Mouse (Mus musculus): ENCODE measurements around the gene Tnfaip3.

Tnfaip3 gene

DNA sequence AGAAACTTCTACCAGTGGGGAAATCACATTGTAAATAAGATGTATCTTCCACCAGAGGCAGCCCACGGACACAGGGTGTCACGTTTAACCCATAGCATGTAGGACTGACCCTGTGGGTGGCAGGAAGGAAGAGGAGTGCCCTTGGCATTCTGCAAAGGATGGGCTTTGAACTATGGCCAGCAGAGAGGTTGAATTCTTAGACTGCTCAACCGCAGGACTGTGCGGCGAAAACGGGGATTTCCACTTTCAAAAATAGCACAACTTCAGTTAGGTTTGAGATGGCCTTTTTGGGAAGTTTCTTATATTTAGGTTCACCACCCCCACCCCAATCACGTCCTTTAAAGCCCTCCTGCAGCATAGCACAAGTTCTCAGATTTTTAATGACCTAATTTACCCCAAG, 50.6 kb downstream of the Tnfaip3 start:
- peak in 1 of 2 experiments; percentile 12 for DNase-seq

DNA sequence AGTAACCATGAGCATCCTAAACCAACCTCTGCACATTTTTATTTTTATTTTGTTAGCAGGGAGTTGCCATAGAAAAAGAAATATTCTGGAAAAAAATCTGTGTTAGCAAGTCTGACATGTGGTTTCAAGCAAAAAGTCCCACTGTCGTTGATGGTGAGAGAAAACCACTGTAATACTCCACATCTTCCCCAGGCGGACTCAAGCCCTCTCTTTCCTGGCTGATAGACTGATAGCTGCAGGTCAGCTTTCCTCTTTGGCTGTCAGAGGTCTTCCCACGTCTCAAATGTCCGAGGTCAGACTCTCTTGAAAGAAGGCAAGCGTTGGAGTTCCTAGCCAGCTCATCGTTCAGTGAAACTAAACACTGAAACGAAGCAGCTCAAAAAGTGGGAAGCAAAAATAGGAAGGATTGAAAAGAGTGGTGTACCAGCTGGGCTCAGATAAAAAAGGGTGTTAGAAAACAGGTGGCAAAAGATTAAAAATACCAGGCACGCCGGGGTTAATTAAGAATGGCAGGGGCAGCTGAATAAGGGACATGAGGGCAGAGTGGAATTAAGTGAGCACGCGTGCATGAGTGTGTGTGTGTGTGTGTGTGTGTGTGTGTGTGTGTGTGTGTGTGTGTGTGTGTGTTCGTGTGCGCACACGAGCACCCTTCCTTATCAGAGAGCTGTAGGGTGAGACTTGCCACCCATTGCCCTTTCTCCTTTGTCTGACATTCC, 55.5 kb downstream of the Tnfaip3 start:
- no peak for DNase-seq

- peak; percentile 1 to 9 for DNase-seq
These were observed 61.8 kb downstream of the Tnfaip3 start for GRCm38 (mm10) chr10:18953706-18954071.

DNA sequence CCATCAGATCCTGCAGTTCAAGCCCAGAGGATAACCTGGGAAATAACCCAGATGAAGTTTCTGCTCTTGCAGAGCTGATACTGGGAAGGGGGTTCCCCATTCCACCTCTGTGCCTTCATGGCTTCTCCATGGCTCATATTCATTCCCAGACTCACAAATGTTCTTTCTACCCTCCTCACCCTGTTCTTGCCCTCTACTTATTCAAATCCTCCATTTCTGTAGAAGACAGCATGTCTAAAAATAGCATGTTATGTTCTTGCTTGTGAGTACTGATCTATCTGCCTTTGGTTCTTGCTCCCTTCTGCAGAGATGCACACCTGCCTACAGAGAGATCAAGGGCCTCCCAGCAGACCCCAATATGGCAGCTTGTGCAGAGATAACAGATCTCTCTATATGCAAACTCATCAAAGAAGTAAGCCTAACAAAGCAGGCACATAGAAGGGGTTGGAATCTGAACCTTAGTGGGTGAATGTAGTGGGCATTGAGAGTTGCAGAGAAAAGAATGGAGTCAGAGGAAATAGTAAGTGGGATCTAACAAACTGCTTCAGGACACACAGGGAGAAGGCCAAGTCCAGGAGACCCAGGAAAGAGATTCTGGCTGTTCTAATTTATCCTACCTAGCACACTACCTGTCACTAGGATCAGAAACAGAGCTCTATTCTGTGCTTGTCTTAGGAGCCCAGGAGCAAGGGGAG, 62.3 kb downstream of the Tnfaip3 start:
- DNase-seq = no peak
